Mouse (Mus musculus): ENCODE data around the gene Rab40c. TPM values are rescaled to one million over a fixed set of nuclear protein-coding genes. Genes with fewer than 3 reads are reported as not detected.

The Rab40c gene
- polyA plus RNA-seq, 1 experiment from 2014 or later: 6.5 TPM

GRCm38 (mm10) chr17:25922120-25922519 is 2.6 kb upstream of the Rab40c start:
- Histone ChIP-seq H3K4me3 (ENCODE audit: low read depth, low read length) (no peak overlapping the region), H3K27me3 (ENCODE audit: insufficient read depth, low read length) (no peaks in the 10 kb centered on the region), H3K9me3 (ENCODE audit: low read length) (no peaks in the 10 kb centered on the region), H3K9ac (replicated peaks) (no peak overlapping the region), H3K4me2 (ENCODE audit: low read depth, low read length) (no peak overlapping the region), H3K36me3 (replicated peaks; ENCODE audit: insufficient read depth, low read length) (peaks cover 22% of the 10 kb centered on the region), H3K4me1 (ENCODE audit: insufficient read depth) (peaks cover 24% of the 10 kb centered on the region), H3K27ac (ENCODE audit: low read depth) (no peak overlapping the region)
- WGBS (ENCODE audit: insufficient replicate concordance): 60% methylated on average over 5 of the region's 5 CpGs
- peak; percentile 50 for DNase-seq
- TF ChIP-seq CTCF (IDR thresholded peaks at IDR 0.05; ENCODE audit: low read depth) (no peak), EP300 (IDR thresholded peaks at IDR 0.05; ENCODE audit: low read depth) (no peak)
- ATAC-seq: no peak

- peak; percentile 100 for DNase-seq
- TF ChIP-seq CTCF (IDR thresholded peaks at IDR 0.05; ENCODE audit: low read depth): peak; percentile 11; the same call in 1 of the 2 replicates
- no peak for TF ChIP-seq EP300 (IDR thresholded peaks at IDR 0.05; ENCODE audit: low read depth)
- under 1% methylated on average over 39 of the region's 40 CpGs for WGBS (ENCODE audit: insufficient replicate concordance)
These were observed 487 bp upstream of the Rab40c start for GRCm38 (mm10) chr17:25919786-25920642.

GRCm38 (mm10) chr17:25918037-25918750 is 1.3 kb downstream of the Rab40c start:
- H3K9ac ChIP-seq (replicated peaks): peak overlapping the region; percentile 81
- DNase-seq (no peak), ATAC-seq (no peak)
- no peaks in the 10 kb centered on the region for H3K9me3 ChIP-seq (ENCODE audit: low read length)
- peak overlapping the region; percentile 97 for H3K4me2 ChIP-seq (ENCODE audit: low read depth, low read length)
- peaks cover 42% of the 10 kb centered on the region for H3K4me1 ChIP-seq (ENCODE audit: insufficient read depth)
- H3K27me3 ChIP-seq (ENCODE audit: insufficient read depth, low read length): no peaks in the 10 kb centered on the region
- H3K4me3 ChIP-seq (ENCODE audit: low read depth, low read length): peak overlapping the region; percentile 79
- H3K27ac ChIP-seq (ENCODE audit: low read depth): no peak overlapping the region
- H3K36me3 ChIP-seq (replicated peaks; ENCODE audit: insufficient read depth, low read length): no peaks in the 10 kb centered on the region
- TF ChIP-seq CTCF (IDR thresholded peaks at IDR 0.05; ENCODE audit: low read depth) (no peak), EP300 (IDR thresholded peaks at IDR 0.05; ENCODE audit: low read depth) (no peak)
- 79% methylated on average over 9 of the region's 9 CpGs for WGBS (ENCODE audit: insufficient replicate concordance)

More at GRCm38 (mm10) chr17:25919786-25920642, 487 bp upstream of the Rab40c start:
- no peaks in the 10 kb centered on the region for H3K27me3 ChIP-seq (ENCODE audit: insufficient read depth, low read length)
- H3K27ac ChIP-seq (ENCODE audit: low read depth): peak overlapping the region; percentile 99
- peak overlapping the region; percentile 76 for H3K9ac ChIP-seq (replicated peaks)
- H3K4me1 ChIP-seq (ENCODE audit: insufficient read depth): peaks cover 26% of the 10 kb centered on the region
- no peaks in the 10 kb centered on the region for H3K9me3 ChIP-seq (ENCODE audit: low read length)
- peak; percentile 92 for ATAC-seq
- H3K4me2 ChIP-seq (ENCODE audit: low read depth, low read length): peak overlapping the region; percentile 97
- H3K36me3 ChIP-seq (replicated peaks; ENCODE audit: insufficient read depth, low read length): peaks cover under 1% of the 10 kb centered on the region; the same call in 1 of the 2 replicates
- peak overlapping the region; percentile 79 for H3K4me3 ChIP-seq (ENCODE audit: low read depth, low read length)

- no peak for TF ChIP-seq CTCF (IDR thresholded peaks at IDR 0.05; ENCODE audit: low read depth)
- no peak for TF ChIP-seq EP300 (IDR thresholded peaks at IDR 0.05; ENCODE audit: low read depth)
- DNase-seq: no peak
- Histone ChIP-seq H3K4me2 (ENCODE audit: low read depth, low read length) (no peak overlapping the region), H3K9ac (replicated peaks) (no peak overlapping the region), H3K27me3 (ENCODE audit: insufficient read depth, low read length) (no peaks in the 10 kb centered on the region), H3K9me3 (ENCODE audit: low read length) (no peaks in the 10 kb centered on the region), H3K36me3 (replicated peaks; ENCODE audit: insufficient read depth, low read length) (no peaks in the 10 kb centered on the region), H3K4me1 (ENCODE audit: insufficient read depth) (peaks cover 43% of the 10 kb centered on the region), H3K4me3 (ENCODE audit: low read depth, low read length) (no peak overlapping the region), H3K27ac (ENCODE audit: low read depth) (no peak overlapping the region)
- ATAC-seq: no peak
- WGBS (ENCODE audit: insufficient replicate concordance): 70% methylated on average over 8 of the region's 8 CpGs
These were observed 2.4 kb downstream of the Rab40c start for GRCm38 (mm10) chr17:25916931-25917647.

- WGBS (ENCODE audit: insufficient replicate concordance): 51% methylated on average over 4 of the region's 4 CpGs
- no peak overlapping the region for H3K4me2 ChIP-seq (ENCODE audit: low read depth, low read length)
These were observed 5.2 kb downstream of the Rab40c start for GRCm38 (mm10) chr17:25914295-25914694.

More at GRCm38 (mm10) chr17:25914295-25914694, 5.2 kb downstream of the Rab40c start:
- H3K9ac ChIP-seq (replicated peaks): no peak overlapping the region; the same call in 1 of the 2 replicates
- TF ChIP-seq CTCF (IDR thresholded peaks at IDR 0.05; ENCODE audit: low read depth) (no peak), EP300 (IDR thresholded peaks at IDR 0.05; ENCODE audit: low read depth) (no peak)
- DNase-seq: no peak
- H3K27ac ChIP-seq (ENCODE audit: low read depth): no peak overlapping the region
- no peaks in the 10 kb centered on the region for H3K9me3 ChIP-seq (ENCODE audit: low read length)
- ATAC-seq: no peak
- no peaks in the 10 kb centered on the region for H3K27me3 ChIP-seq (ENCODE audit: insufficient read depth, low read length)
- H3K36me3 ChIP-seq (replicated peaks; ENCODE audit: insufficient read depth, low read length): no peaks in the 10 kb centered on the region
- H3K4me1 ChIP-seq (ENCODE audit: insufficient read depth): peaks cover 36% of the 10 kb centered on the region
- no peak overlapping the region for H3K4me3 ChIP-seq (ENCODE audit: low read depth, low read length)
